Mouse (Mus musculus) stomach, postnatal 0 days (tissue): ENCODE data around the gene Dnah10.

ENCODE experiments used
- CTCF ChIP-seq: IDR thresholded peaks from 2 replicates; pipeline ENCODE4 v1.5.1; 2016; ENCODE audit warnings: antibody characterized with exemption, low read depth, mild to moderate bottlenecking, moderate library complexity
- EP300 ChIP-seq: optimal IDR thresholded peaks from 2 replicates; pipeline ENCODE3; 2016; ENCODE audit warnings: antibody characterized with exemption

DNA sequence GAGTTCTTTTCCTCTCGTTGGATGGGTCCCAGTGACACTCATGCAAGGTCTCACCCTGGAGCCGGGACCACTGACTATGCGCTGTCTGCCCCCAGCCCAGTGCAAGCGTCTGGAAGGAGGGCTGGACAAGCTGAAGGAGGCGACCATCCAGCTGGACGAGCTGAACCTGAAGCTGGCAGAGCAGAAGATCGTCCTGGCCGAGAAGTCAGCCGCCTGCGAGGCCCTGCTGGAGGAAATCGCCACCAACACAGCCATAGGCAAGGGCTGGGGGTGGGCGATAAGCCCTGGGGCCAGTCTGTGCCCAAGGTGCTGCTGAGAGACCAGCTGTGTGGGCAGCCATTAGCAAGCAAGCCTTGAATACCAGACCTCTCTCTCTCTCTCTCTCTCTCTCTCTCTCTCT is 87.6 kb downstream of the Dnah10 start:
- no peak for TF ChIP-seq CTCF
- no peak for TF ChIP-seq EP300
